Mouse (Mus musculus) adrenal gland, postnatal 36 days (tissue): ENCODE measurements around the gene Gnl1. TPM values are rescaled to one million over a fixed set of nuclear protein-coding genes. Genes with fewer than 3 reads are reported as not detected.
"Not testable (repeated sequence)": the region's sequence is repeated elsewhere in the genome, so short reads cannot be mapped to it uniquely, and the experiment has no call there.

Source experiments
- DNase-seq, 2 experiments: peaks; one replicate each; pipeline ENCODE4 v3.0.0; 2021; ENCODE audit warnings: mixed read lengths in 1 of 2
- total RNA-seq, 2 experiments: library from RNA; stranded (reverse); gene quantifications; 2 replicates each; pipeline ENCODE4 v1.2.3; 2021

The Gnl1 gene
- total RNA-seq, 2 experiments from 2014 or later = 51.2 to 54.4 TPM

GRCm38 (mm10) chr17:35994175-35994878 is 14.7 kb downstream of the Gnl1 start:
- DNase-seq = peak; percentile 84 to 88

GRCm38 (mm10) chr17:35994879-35995240 is 15.2 kb downstream of the Gnl1 start:
- no peak for DNase-seq

GRCm38 (mm10) chr17:35996949-35997348 is 17.3 kb downstream of the Gnl1 start:
- DNase-seq = peak; percentile 94 to 95

- DNase-seq = peak; percentile 19 to 51
These were observed 18.3 kb downstream of the Gnl1 start for GRCm38 (mm10) chr17:35997713-35998510.

GRCm38 (mm10) chr17:35998545-35999305 is 19.1 kb downstream of the Gnl1 start:
- DNase-seq = no peak

GRCm38 (mm10) chr17:35999356-35999755 is 19.7 kb downstream of the Gnl1 start:
- no peak for DNase-seq

- DNase-seq = no peak
These were observed 20.7 kb downstream of the Gnl1 start for GRCm38 (mm10) chr17:36000349-36000748.

GRCm38 (mm10) chr17:36001121-36001897 is 21.7 kb downstream of the Gnl1 start:
- DNase-seq = no peak

- DNase-seq = no peak
These were observed 22.3 kb downstream of the Gnl1 start for GRCm38 (mm10) chr17:36001966-36002365.

GRCm38 (mm10) chr17:36003331-36003730 is 23.7 kb downstream of the Gnl1 start:
- no peak for DNase-seq

- DNase-seq = not testable (repeated sequence)
These were observed 24.8 kb downstream of the Gnl1 start for GRCm38 (mm10) chr17:36004409-36004808.

GRCm38 (mm10) chr17:36014977-36015376 is 35.3 kb downstream of the Gnl1 start:
- DNase-seq = no peak

- DNase-seq = no peak
These were observed 37.4 kb downstream of the Gnl1 start for GRCm38 (mm10) chr17:36017046-36017445.

- DNase-seq = peak; percentile 34 to 51
These were observed 39.3 kb downstream of the Gnl1 start for GRCm38 (mm10) chr17:36018979-36019378.

- no peak for DNase-seq
These were observed 39.9 kb downstream of the Gnl1 start for GRCm38 (mm10) chr17:36019519-36019918.

GRCm38 (mm10) chr17:36020191-36021073 is 40.8 kb downstream of the Gnl1 start, which contains the start of gene H2-T24:
Gene H2-T24 (minus strand): TSS chr17:36020560.
- DNase-seq = peak; percentile 65 to 85

- DNase-seq = no peak
These were observed 41.7 kb downstream of the Gnl1 start for GRCm38 (mm10) chr17:36021309-36021708.

GRCm38 (mm10) chr17:36022098-36022497 is 42.4 kb downstream of the Gnl1 start:
- DNase-seq = no peak

GRCm38 (mm10) chr17:36022922-36023321 is 43.3 kb downstream of the Gnl1 start:
- no peak for DNase-seq
